Mouse (Mus musculus) liver, adult 2 months (tissue): Measurements from ENCODE around the gene Katnb1. TPM values are rescaled to one million over a fixed set of nuclear protein-coding genes. Genes with fewer than 3 reads are reported as not detected.

Experiments
- DNase-seq: peaks from one replicate; pipeline ENCODE4 v3.0.0-alpha.2; 2011; ENCODE audit warnings: low read depth, low spot score; ENCODE audit errors: extremely low read depth
- H3K27ac ChIP-seq: fragments of 200-500 bp; replicated peaks from 2 replicates; pipeline ENCODE4 v1.5.1; 2012; ENCODE audit warnings: low read depth, mild to moderate bottlenecking, control low read depth, inconsistent platforms, low read length; ENCODE audit not compliant: insufficient read depth
- H3K27me3 ChIP-seq: fragments of 200-500 bp; 2 replicates; pipeline ENCODE4 v1.6.1; 2012; ENCODE audit warnings: mild to moderate bottlenecking, moderate library complexity, low read length, inconsistent platforms; ENCODE audit not compliant: control insufficient read depth, insufficient read depth
- H3K36me3 ChIP-seq: fragments of 200-500 bp; 2 replicates; pipeline ENCODE4 v1.6.1; 2012; ENCODE audit warnings: low read length, inconsistent platforms; ENCODE audit not compliant: control insufficient read depth, insufficient read depth
- H3K4me1 ChIP-seq: fragments of 200-500 bp; 2 replicates; pipeline ENCODE4 v1.6.1; 2011; ENCODE audit warnings: low read length; ENCODE audit not compliant: control insufficient read depth, insufficient read depth
- H3K4me3 ChIP-seq: fragments of 200-500 bp; 2 replicates; pipeline ENCODE4 v1.5.1; 2011; ENCODE audit warnings: low read depth, mild to moderate bottlenecking, control low read depth, low read length, moderate library complexity; ENCODE audit not compliant: insufficient read depth
- H3K79me2 ChIP-seq: fragments of 200-500 bp; 2 replicates; pipeline ENCODE4 v1.6.1; 2012; ENCODE audit warnings: inconsistent platforms, mild to moderate bottlenecking, low read length, moderate library complexity; ENCODE audit not compliant: control insufficient read depth, insufficient read depth
- H3K9ac ChIP-seq: fragments of 200-500 bp; 2 replicates; pipeline ENCODE4 v1.6.1; 2012; ENCODE audit warnings: low read depth, mild to moderate bottlenecking, control low read depth, inconsistent platforms, low read length
- CTCF ChIP-seq: fragments of 200-500 bp; IDR thresholded peaks from 2 replicates; pipeline ENCODE4 v1.5.1; 2011; ENCODE audit warnings: low read depth, low read length, control low read depth
- POLR2A ChIP-seq: fragments of 200-500 bp; IDR thresholded peaks from 2 replicates; pipeline ENCODE4 v1.6.1; 2011; ENCODE audit warnings: low read length, control low read depth; ENCODE audit not compliant: insufficient read depth; ENCODE audit errors: extremely low read depth
- WGBS: fragments of 180-500 bp; shearing (Covaris S2); methylation state at CpG from one replicate; pipeline ENCODE4 v1.1.7; 2018; 5-methylcytosine and 5-hydroxymethylcytosine counted together
- polyA plus RNA-seq: library from polyadenylated mRNA; depleted of rRNA; stranded (reverse); fragments of >200 nt; gene quantifications from 2 replicates; pipeline ENCODE4 v1.2.3, GENCODE M21; 2012; rRNA removed
- total RNA-seq: library from RNA; depleted of rRNA; stranded (reverse); fragments of >200 nt; gene quantifications from 2 replicates; pipeline ENCODE4 v1.2.3, GENCODE M21; 2014; rRNA removed

Gene Katnb1
- total and polyA plus RNA-seq, 2 experiments: 1.3 to 3.2 TPM

GRCm38 (mm10) chr8:95149426-95149825 is 68.4 kb downstream of the Katnb1 start:
- no peak overlapping the region for H3K4me3 ChIP-seq
- no peaks in the 10 kb centered on the region for H3K27me3 ChIP-seq
- H3K4me1 ChIP-seq: peaks cover 21% of the 10 kb centered on the region
- no peaks in the 10 kb centered on the region for H3K36me3 ChIP-seq
- H3K27ac ChIP-seq: no peak overlapping the region
- TF ChIP-seq POLR2A (no peak), CTCF (no peak)
- no peak for DNase-seq
- WGBS: 47% methylated on average over 10 of the region's 10 CpGs
- no peaks in the 10 kb centered on the region for H3K79me2 ChIP-seq
- no peak overlapping the region for H3K9ac ChIP-seq

- Histone ChIP-seq H3K4me1 (peaks cover 16% of the 10 kb centered on the region), H3K4me3 (no peak overlapping the region), H3K9ac (no peak overlapping the region), H3K79me2 (no peaks in the 10 kb centered on the region), H3K36me3 (no peaks in the 10 kb centered on the region), H3K27me3 (no peaks in the 10 kb centered on the region), H3K27ac (no peak overlapping the region)
- no peak for DNase-seq
- TF ChIP-seq POLR2A (no peak), CTCF (no peak)
- 74% methylated on average over 3 of the region's 3 CpGs for WGBS
These were observed 69.6 kb downstream of the Katnb1 start for GRCm38 (mm10) chr8:95150608-95151007.

Other genes with a start within 250 kb of the Katnb1 start
- 148 and 183 TPM in 2 replicates for gene Coq9, start 242.9 kb upstream of the Katnb1 start, total RNA-seq
- gene Coq9, start 242.9 kb upstream of the Katnb1 start, polyA plus RNA-seq: 280 and 359 TPM in 2 replicates
- 9.5 and 11.9 TPM in 2 replicates for gene Ciapin1, start 242.8 kb upstream of the Katnb1 start, total RNA-seq
- gene Ciapin1, start 242.8 kb upstream of the Katnb1 start, polyA plus RNA-seq: 48.9 and 57.3 TPM in 2 replicates
- 27.4 and 31.7 TPM in 2 replicates for gene Polr2c, start 223.7 kb upstream of the Katnb1 start, total RNA-seq
- gene Polr2c, start 223.7 kb upstream of the Katnb1 start, polyA plus RNA-seq: 44.1 and 47.3 TPM in 2 replicates
- 0.83 and 1.5 TPM in 2 replicates for gene Dok4, start 204.9 kb upstream of the Katnb1 start, total RNA-seq
- 1.4 and 1.5 TPM in 2 replicates for gene Dok4, start 204.9 kb upstream of the Katnb1 start, polyA plus RNA-seq
- gene Ccdc102a, start 163.1 kb upstream of the Katnb1 start, total RNA-seq: 0.46 and 0.94 TPM in 2 replicates
- gene Ccdc102a, start 163.1 kb upstream of the Katnb1 start, polyA plus RNA-seq: 0.90 and 1.2 TPM in 2 replicates
- 0.18 and 0.27 TPM in 2 replicates for gene Adgrg5, start 157.5 kb upstream of the Katnb1 start, total RNA-seq
- gene Adgrg5, start 157.5 kb upstream of the Katnb1 start, polyA plus RNA-seq: 0.58 and 0.77 TPM in 2 replicates
- 0.55 and 2.3 TPM in 2 replicates for gene Adgrg1, start 106.4 kb upstream of the Katnb1 start, total RNA-seq
- 3.0 and 4.2 TPM in 2 replicates for gene Adgrg1, start 106.4 kb upstream of the Katnb1 start, polyA plus RNA-seq
- 3.0 and 5.0 TPM in 2 replicates for gene Adgrg3, start 63.5 kb upstream of the Katnb1 start, total RNA-seq
- gene Adgrg3, start 63.5 kb upstream of the Katnb1 start, polyA plus RNA-seq: 4.4 and 8.5 TPM in 2 replicates
- gene Drc7, start 26.1 kb upstream of the Katnb1 start, total RNA-seq: not detected in 2 replicates
- not detected in 2 replicates for gene Drc7, start 26.1 kb upstream of the Katnb1 start, polyA plus RNA-seq
- gene Kifc3, start 121.6 kb downstream of the Katnb1 start, total RNA-seq: 6.8 and 9.3 TPM in 2 replicates
- gene Kifc3, start 121.6 kb downstream of the Katnb1 start, polyA plus RNA-seq: 17.3 and 28.3 TPM in 2 replicates
- under 0.01 and 0.07 TPM in 2 replicates for gene Cngb1, start 225.4 kb downstream of the Katnb1 start, total RNA-seq
- 0.39 TPM in 1 of 2 replicates, not detected in the other for gene Cngb1, start 225.4 kb downstream of the Katnb1 start, polyA plus RNA-seq
- gene Tepp, start 229.4 kb downstream of the Katnb1 start, total RNA-seq: not detected in 2 replicates
- not detected in 2 replicates for gene Tepp, start 229.4 kb downstream of the Katnb1 start, polyA plus RNA-seq